Mouse (Mus musculus) thymus, adult 2 months (tissue): ENCODE data around the gene G6pc.

Source experiments
- CTCF ChIP-seq: fragments of 200-500 bp; IDR thresholded peaks from 2 replicates; pipeline ENCODE4 v1.5.1; 2012; ENCODE audit warnings: mild to moderate bottlenecking, control low read depth, low read length, moderate library complexity, borderline replicate concordance; ENCODE audit not compliant: control insufficient read depth, poor library complexity, insufficient read depth; ENCODE audit errors: extremely low read depth
- POLR2A ChIP-seq: fragments of 200-500 bp; IDR thresholded peaks from 2 replicates; pipeline ENCODE4 v1.6.1; 2012; ENCODE audit warnings: mild to moderate bottlenecking, low read length, control low read depth, moderate library complexity; ENCODE audit not compliant: control insufficient read depth, poor library complexity, insufficient read depth; ENCODE audit errors: extremely low read depth

DNA sequence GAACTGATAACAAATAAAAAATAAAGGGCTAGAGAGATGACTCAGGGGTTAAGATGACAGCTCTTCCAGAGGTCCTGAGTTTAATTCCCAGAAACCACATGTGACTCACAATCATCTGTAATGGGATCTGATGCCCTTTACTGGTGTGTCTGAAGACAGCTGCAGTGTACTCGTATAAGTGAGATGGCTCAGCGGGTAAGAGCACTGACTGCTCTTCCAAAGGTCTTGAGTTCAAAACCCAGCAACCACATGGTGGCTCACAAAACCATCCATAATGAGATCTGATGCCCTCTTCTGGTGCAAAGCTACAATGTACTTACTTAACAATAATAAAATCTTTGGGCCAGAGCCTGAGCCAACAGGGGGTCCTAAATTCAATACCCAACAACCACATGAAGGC, 47.9 kb downstream of the G6pc start:
- TF ChIP-seq CTCF: no peak
- no peak for TF ChIP-seq POLR2A
